Mouse (Mus musculus): Measurements from ENCODE around the gene Arrb1. TPM values are rescaled to one million over a fixed set of nuclear protein-coding genes. Genes with fewer than 3 reads are reported as not detected.

Arrb1 gene
- polyA plus RNA-seq, 1 experiment from 2014 or later, result 95.7 TPM

DNA sequence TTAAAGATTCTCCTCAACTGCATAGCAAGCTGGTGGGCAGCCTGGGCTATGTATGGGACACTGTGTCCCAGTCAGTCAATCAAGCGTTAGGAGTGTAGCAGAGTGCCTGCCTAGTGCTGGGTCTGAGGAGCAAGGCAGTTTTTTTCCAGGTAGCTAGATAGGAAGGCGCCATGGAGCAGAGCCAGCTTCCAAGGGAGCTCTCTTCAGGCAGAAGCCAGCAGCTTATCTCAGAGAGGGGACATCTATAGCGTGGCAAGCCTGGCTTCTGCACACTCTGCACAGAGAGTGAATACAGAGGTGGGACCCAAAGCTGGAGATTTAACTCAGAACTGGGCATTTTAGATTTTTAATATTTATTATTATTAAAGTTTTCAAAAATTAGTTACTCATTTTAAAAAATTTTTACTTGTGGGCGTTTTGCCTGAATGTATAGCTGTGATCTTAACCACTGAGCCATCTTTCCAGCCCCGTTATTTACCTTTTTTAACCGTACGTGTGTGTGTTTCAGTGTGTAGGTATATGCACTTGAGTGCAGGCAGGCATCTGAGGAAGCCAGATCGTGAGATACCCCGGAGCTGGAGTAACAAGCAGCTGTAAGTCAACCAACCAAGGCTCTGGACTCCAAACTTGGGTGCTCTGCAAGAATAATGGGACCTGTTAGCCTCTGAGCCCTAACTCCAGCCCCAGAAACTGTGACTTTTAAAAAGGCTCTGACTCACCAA lies 19.0 kb upstream of the Arrb1 start:
- H3K4me2 ChIP-seq (ENCODE audit: low read depth, low read length), result peak overlapping the region; percentile 47
- 0 out of 2 replicates have a peak overlapping the region, but pooled peaks have one; percentile 13 for H3K9ac ChIP-seq (ENCODE audit: low read depth, low read length)
- peaks cover 24% of the 10 kb centered on the region for H3K4me1 ChIP-seq (ENCODE audit: control insufficient read depth, low read depth, low read length)
- peak overlapping the region; percentile 85 for H3K27ac ChIP-seq (ENCODE audit: low read length)
- 51% methylated on average over 9 of the region's 9 CpGs for WGBS (ENCODE audit: insufficient replicate concordance)
- ATAC-seq (ENCODE audit: low read depth), result peak; percentile 31; the same call in 1 of the 2 replicates
- H3K36me3 ChIP-seq (ENCODE audit: control insufficient read depth, insufficient read depth), result no peaks in the 10 kb centered on the region
- no peaks in the 10 kb centered on the region for H3K27me3 ChIP-seq (ENCODE audit: control insufficient read depth, insufficient read depth, low read depth, low read length)
- H3K4me3 ChIP-seq (ENCODE audit: low read depth, low read length), result no peak overlapping the region
- H3K9me3 ChIP-seq (replicated peaks; ENCODE audit: control insufficient read depth, low read length), result no peaks in the 10 kb centered on the region

DNA sequence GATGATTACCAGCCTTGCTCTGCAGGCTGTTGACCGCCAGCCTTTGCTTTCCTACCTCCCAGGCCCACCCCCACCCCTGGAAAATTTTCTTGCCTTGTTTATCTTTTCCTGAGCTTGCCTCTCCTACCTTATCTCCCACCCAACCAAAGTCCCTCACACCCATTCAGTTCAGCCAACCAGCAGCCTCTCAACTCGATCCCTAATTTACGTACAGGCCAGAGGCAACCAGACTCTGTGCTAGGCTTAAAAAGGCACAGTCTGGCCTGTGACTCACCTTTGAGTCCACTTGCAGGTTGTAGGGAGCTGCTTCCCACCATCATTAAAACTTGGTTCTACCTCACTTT lies 18.5 kb upstream of the Arrb1 start:
- Histone ChIP-seq H3K4me3 (ENCODE audit: low read depth, low read length) (no peak overlapping the region), H3K27ac (ENCODE audit: low read length) (peak overlapping the region; percentile 85), H3K4me1 (ENCODE audit: control insufficient read depth, low read depth, low read length) (peaks cover 24% of the 10 kb centered on the region), H3K4me2 (ENCODE audit: low read depth, low read length) (peak overlapping the region; percentile 47), H3K9me3 (replicated peaks; ENCODE audit: control insufficient read depth, low read length) (no peaks in the 10 kb centered on the region), H3K36me3 (ENCODE audit: control insufficient read depth, insufficient read depth) (no peaks in the 10 kb centered on the region), H3K27me3 (ENCODE audit: control insufficient read depth, insufficient read depth, low read depth, low read length) (no peaks in the 10 kb centered on the region), H3K9ac (ENCODE audit: low read depth, low read length) (no peak overlapping the region)
- 26% methylated on average over 3 of the region's 3 CpGs for WGBS (ENCODE audit: insufficient replicate concordance)
- ATAC-seq (ENCODE audit: low read depth), result peak; percentile 96

DNA sequence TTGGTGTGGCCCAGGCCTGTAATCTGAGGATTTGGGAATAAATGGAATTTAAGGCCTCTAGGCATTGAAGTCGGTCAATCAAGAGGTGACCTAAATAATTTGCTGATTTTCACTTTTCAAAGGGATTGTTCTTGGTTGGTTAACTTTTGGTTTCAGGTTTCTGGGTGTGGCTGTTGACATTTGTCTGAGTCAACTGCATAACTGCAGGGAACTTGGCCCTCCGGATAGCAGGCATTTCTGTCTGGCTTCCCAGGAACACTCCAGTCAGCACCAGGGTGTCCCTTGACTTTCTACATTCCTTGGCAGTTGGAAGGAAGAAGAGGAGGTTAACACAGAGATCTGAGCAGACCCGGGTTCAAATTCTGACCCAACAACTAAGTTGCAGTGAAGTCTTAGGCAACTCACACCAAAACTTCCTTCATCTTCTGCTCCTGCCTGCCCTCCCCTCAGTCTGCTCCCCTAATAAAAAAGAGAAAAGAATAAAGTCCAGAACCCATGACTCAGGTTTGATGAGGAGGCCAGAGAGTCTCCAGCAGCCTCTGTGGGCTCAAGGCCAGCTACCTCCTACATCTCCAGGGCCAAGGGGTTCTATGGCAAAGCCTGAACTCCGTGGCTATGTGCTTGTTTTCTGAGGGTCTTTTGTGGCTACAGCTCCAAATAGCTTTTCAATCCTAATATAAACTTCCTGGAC lies 16.2 kb upstream of the Arrb1 start:
- Histone ChIP-seq H3K9ac (ENCODE audit: low read depth, low read length) (no peak overlapping the region), H3K9me3 (replicated peaks; ENCODE audit: control insufficient read depth, low read length) (no peaks in the 10 kb centered on the region), H3K4me2 (ENCODE audit: low read depth, low read length) (no peak overlapping the region), H3K36me3 (ENCODE audit: control insufficient read depth, insufficient read depth) (no peaks in the 10 kb centered on the region), H3K27me3 (ENCODE audit: control insufficient read depth, insufficient read depth, low read depth, low read length) (no peaks in the 10 kb centered on the region), H3K4me3 (ENCODE audit: low read depth, low read length) (no peak overlapping the region), H3K4me1 (ENCODE audit: control insufficient read depth, low read depth, low read length) (peaks cover 24% of the 10 kb centered on the region), H3K27ac (ENCODE audit: low read length) (no peak overlapping the region)
- no peak for ATAC-seq (ENCODE audit: low read depth)
- 57% methylated on average over 4 of the region's 4 CpGs for WGBS (ENCODE audit: insufficient replicate concordance)

GRCm38 (mm10) chr7:99523121-99523520 lies 12.1 kb upstream of the Arrb1 start:
- 76% methylated on average over 8 of the region's 8 CpGs for WGBS (ENCODE audit: insufficient replicate concordance)
- no peak for ATAC-seq (ENCODE audit: low read depth)
- H3K9ac ChIP-seq (ENCODE audit: low read depth, low read length), result no peak overlapping the region

DNA sequence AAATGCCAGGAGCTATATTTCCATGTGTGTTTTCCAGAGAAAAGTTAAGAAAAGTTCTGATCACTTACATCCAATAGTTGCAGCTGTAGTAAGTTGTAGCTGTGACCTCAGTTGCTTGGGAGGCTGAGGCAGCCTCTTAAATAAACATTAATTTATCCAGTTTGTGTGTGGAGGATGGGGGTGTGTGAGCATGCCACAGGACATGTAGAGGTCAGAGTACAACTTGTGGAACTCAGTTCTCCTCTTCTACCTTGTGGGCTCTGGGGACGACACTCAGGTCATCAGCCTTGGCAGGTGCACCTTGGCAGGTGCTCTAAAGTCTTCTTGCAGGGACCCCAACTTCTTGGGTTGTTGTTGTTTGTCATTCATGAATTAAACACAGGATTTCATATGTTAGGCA lies 11.4 kb upstream of the Arrb1 start:
- Histone ChIP-seq H3K27ac (ENCODE audit: low read length) (no peak overlapping the region), H3K9ac (ENCODE audit: low read depth, low read length) (no peak overlapping the region), H3K4me1 (ENCODE audit: control insufficient read depth, low read depth, low read length) (peaks cover 6% of the 10 kb centered on the region), H3K4me2 (ENCODE audit: low read depth, low read length) (no peak overlapping the region), H3K9me3 (replicated peaks; ENCODE audit: control insufficient read depth, low read length) (no peaks in the 10 kb centered on the region), H3K27me3 (ENCODE audit: control insufficient read depth, insufficient read depth, low read depth, low read length) (no peaks in the 10 kb centered on the region), H3K36me3 (ENCODE audit: control insufficient read depth, insufficient read depth) (no peaks in the 10 kb centered on the region), H3K4me3 (ENCODE audit: low read depth, low read length) (no peak overlapping the region)
- ATAC-seq (ENCODE audit: low read depth), result no peak
- 56% methylated on average over 1 of the region's 1 CpGs for WGBS (ENCODE audit: insufficient replicate concordance)

More at GRCm38 (mm10) chr7:99523121-99523520, 12.1 kb upstream of the Arrb1 start:
- H3K27me3 ChIP-seq (ENCODE audit: control insufficient read depth, insufficient read depth, low read depth, low read length), result no peaks in the 10 kb centered on the region
- no peak overlapping the region for H3K27ac ChIP-seq (ENCODE audit: low read length)
- no peaks in the 10 kb centered on the region for H3K36me3 ChIP-seq (ENCODE audit: control insufficient read depth, insufficient read depth)
- no peak overlapping the region for H3K4me3 ChIP-seq (ENCODE audit: low read depth, low read length)
- H3K4me2 ChIP-seq (ENCODE audit: low read depth, low read length), result no peak overlapping the region
- no peaks in the 10 kb centered on the region for H3K9me3 ChIP-seq (replicated peaks; ENCODE audit: control insufficient read depth, low read length)
- peaks cover 3% of the 10 kb centered on the region; the same call in 1 of the 2 replicates for H3K4me1 ChIP-seq (ENCODE audit: control insufficient read depth, low read depth, low read length)

GRCm38 (mm10) chr7:99528547-99528946 lies 6.7 kb upstream of the Arrb1 start:
- WGBS (ENCODE audit: insufficient replicate concordance), result 26% methylated on average over 2 of the region's 2 CpGs
- Histone ChIP-seq H3K9ac (ENCODE audit: low read depth, low read length) (no peak overlapping the region), H3K27ac (ENCODE audit: low read length) (no peak overlapping the region), H3K9me3 (replicated peaks; ENCODE audit: control insufficient read depth, low read length) (no peaks in the 10 kb centered on the region), H3K4me3 (ENCODE audit: low read depth, low read length) (no peak overlapping the region), H3K27me3 (ENCODE audit: control insufficient read depth, insufficient read depth, low read depth, low read length) (no peaks in the 10 kb centered on the region), H3K4me2 (ENCODE audit: low read depth, low read length) (no peak overlapping the region), H3K4me1 (ENCODE audit: control insufficient read depth, low read depth, low read length) (peaks cover 40% of the 10 kb centered on the region), H3K36me3 (ENCODE audit: control insufficient read depth, insufficient read depth) (no peaks in the 10 kb centered on the region)
- no peak for ATAC-seq (ENCODE audit: low read depth)

DNA sequence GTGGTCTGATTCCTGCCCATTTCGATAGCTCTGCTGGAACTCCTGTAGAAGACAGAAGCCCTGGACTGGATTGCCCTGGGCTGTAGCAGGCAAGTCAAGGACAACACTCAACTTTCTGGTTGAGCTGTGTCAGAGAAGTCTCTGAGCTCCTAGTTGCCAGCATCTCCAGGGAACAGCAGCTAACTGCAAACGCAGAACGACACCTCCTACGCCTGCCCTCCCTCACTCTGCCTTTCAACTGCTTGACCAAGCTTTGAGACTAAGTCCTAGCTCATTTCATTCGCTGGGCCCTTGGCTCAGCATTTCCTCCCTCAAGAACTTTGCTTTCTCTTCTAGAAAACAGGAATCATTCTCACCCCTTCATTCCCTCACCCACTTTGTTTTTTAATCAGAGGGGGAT lies 5.9 kb upstream of the Arrb1 start:
- no peak overlapping the region; the same call in 1 of the 2 replicates for H3K9ac ChIP-seq (ENCODE audit: low read depth, low read length)
- no peak for ATAC-seq (ENCODE audit: low read depth)
- no peak overlapping the region for H3K4me3 ChIP-seq (ENCODE audit: low read depth, low read length)
- H3K27me3 ChIP-seq (ENCODE audit: control insufficient read depth, insufficient read depth, low read depth, low read length), result no peaks in the 10 kb centered on the region
- H3K9me3 ChIP-seq (replicated peaks; ENCODE audit: control insufficient read depth, low read length), result no peaks in the 10 kb centered on the region
- H3K27ac ChIP-seq (ENCODE audit: low read length), result 0 out of 2 replicates have a peak overlapping the region, but pooled peaks have one; percentile 7
- no peak overlapping the region for H3K4me2 ChIP-seq (ENCODE audit: low read depth, low read length)
- no peaks in the 10 kb centered on the region for H3K36me3 ChIP-seq (ENCODE audit: control insufficient read depth, insufficient read depth)
- H3K4me1 ChIP-seq (ENCODE audit: control insufficient read depth, low read depth, low read length), result peaks cover 46% of the 10 kb centered on the region
- 53% methylated on average over 5 of the region's 5 CpGs for WGBS (ENCODE audit: insufficient replicate concordance)

DNA sequence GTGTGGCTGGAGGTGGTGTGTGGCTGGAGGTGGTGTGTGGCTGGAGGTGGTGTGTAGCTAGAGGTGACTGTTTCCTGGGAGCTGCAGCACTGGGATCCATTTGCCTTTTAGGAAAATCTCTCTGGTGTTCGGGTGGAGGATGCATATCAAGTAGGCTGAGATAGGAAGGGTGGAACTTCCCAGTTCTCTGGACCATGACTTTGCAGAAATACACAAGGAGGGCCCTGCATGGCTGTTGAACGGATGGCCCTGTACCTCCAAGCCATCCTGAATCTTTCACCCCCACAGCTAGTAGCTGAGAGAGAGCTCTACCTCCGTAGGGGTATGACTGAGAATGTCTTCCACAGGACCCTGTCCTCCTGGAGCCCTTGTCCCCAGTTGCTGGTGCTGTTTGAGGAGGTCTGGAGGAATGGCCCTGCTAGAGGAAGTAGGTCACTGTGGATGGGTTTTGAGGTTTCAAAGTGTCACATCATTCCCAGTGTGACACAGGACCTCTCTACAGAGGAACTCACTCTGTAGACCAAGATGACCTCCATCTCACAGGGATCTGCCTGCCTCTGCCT lies 3.8 kb upstream of the Arrb1 start:
- peak overlapping the region; percentile 42 for H3K4me2 ChIP-seq (ENCODE audit: low read depth, low read length)
- H3K27me3 ChIP-seq (ENCODE audit: control insufficient read depth, insufficient read depth, low read depth, low read length), result no peaks in the 10 kb centered on the region
- peak overlapping the region; percentile 42 for H3K9ac ChIP-seq (ENCODE audit: low read depth, low read length)
- H3K27ac ChIP-seq (ENCODE audit: low read length), result peak overlapping the region; percentile 83
- peak overlapping the region; percentile 13 for H3K4me3 ChIP-seq (ENCODE audit: low read depth, low read length)
- peak; percentile 50 for ATAC-seq (ENCODE audit: low read depth)
- peaks cover 61% of the 10 kb centered on the region for H3K4me1 ChIP-seq (ENCODE audit: control insufficient read depth, low read depth, low read length)
- no peaks in the 10 kb centered on the region for H3K36me3 ChIP-seq (ENCODE audit: control insufficient read depth, insufficient read depth)
- no peaks in the 10 kb centered on the region for H3K9me3 ChIP-seq (replicated peaks; ENCODE audit: control insufficient read depth, low read length)
- 19% methylated on average over 3 of the region's 3 CpGs for WGBS (ENCODE audit: insufficient replicate concordance)

DNA sequence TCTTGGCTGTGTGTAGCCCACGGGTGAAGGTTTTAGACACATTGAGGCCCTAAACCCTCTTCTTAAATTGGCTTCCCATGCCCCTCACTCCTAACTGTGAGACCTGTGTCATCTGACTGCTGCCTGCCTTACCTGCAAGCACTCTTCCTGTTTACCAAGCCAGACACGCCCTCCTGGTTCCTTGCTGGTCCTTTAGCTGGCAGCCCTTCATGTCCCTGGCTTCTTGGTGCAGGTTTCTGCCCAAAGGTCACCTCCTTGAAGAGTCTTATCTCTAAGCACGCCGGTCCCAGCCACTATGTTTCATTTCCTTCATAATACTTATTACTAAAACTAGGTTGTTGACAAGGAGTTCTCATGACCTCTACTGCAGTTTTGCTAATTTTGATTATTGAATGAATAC lies 2.7 kb upstream of the Arrb1 start:
- no peaks in the 10 kb centered on the region for H3K36me3 ChIP-seq (ENCODE audit: control insufficient read depth, insufficient read depth)
- H3K4me3 ChIP-seq (ENCODE audit: low read depth, low read length), result no peak overlapping the region
- 0 out of 2 replicates have a peak overlapping the region, but pooled peaks have one; percentile 22 for H3K9ac ChIP-seq (ENCODE audit: low read depth, low read length)
- WGBS (ENCODE audit: insufficient replicate concordance), result 32% methylated on average over 4 of the region's 4 CpGs
- no peak for ATAC-seq (ENCODE audit: low read depth)
- H3K9me3 ChIP-seq (replicated peaks; ENCODE audit: control insufficient read depth, low read length), result no peaks in the 10 kb centered on the region
- H3K27ac ChIP-seq (ENCODE audit: low read length), result peak overlapping the region; percentile 83
- H3K27me3 ChIP-seq (ENCODE audit: control insufficient read depth, insufficient read depth, low read depth, low read length), result no peaks in the 10 kb centered on the region
- peaks cover 72% of the 10 kb centered on the region for H3K4me1 ChIP-seq (ENCODE audit: control insufficient read depth, low read depth, low read length)
- H3K4me2 ChIP-seq (ENCODE audit: low read depth, low read length), result 0 out of 2 replicates have a peak overlapping the region, but pooled peaks have one; percentile 18

All from liver, embryonic 16.5 days (tissue).